Mouse (Mus musculus): ENCODE results near the gene Hamp2. TPM values are rescaled to one million over a fixed set of nuclear protein-coding genes. Genes with fewer than 3 reads are reported as not detected.
"Not testable (repeated sequence)": the region's sequence is repeated elsewhere in the genome, so short reads cannot be mapped to it uniquely, and the experiment has no call there.

Gene Hamp2
- polyA plus RNA-seq, 1 experiment = 2.2 TPM

DNA sequence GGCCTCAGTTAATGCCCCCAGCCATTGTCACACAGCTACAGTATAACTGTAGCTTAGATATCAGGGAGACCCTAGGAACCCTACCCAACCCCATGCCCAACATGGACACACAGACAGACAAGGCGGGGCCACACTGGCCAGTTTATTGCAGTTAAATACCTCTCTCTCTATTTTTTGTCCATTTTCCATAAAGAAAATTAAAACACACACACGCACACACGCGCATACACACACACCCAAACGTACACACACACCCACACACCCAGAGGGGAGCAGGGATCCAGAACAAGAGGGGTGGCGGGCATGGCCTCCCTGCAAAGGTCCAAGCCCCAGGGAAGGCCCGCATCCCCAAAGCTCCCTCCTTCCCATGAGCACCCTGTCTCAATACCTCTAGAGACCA is 21.4 kb upstream of the Hamp2 start:
- Histone ChIP-seq H3K27ac (ENCODE audit: control insufficient read depth, insufficient read depth, low read length) (no peak overlapping the region), H3K4me3 (ENCODE audit: control insufficient read depth, insufficient read depth, low read length) (no peak overlapping the region), H3K27me3 (ENCODE audit: control insufficient read depth, insufficient read depth, low read length) (no peaks in the 10 kb centered on the region), H3K4me1 (replicated peaks; ENCODE audit: control insufficient read depth, insufficient read depth, low read length) (no peaks in the 10 kb centered on the region; the same call in 1 of the 2 replicates), H3K36me3 (ENCODE audit: control insufficient read depth, insufficient read depth, low read length) (peaks cover 27% of the 10 kb centered on the region)
- 97% methylated on average over 7 of the region's 7 CpGs for WGBS
- no peak for TF ChIP-seq POLR2A (IDR thresholded peaks at IDR 0.05; ENCODE audit: control insufficient read depth, extremely low read depth, insufficient read depth, low read length, poor library complexity)
- no peak for DNase-seq

GRCm38 (mm10) chr7:30945466-30945865 is 21.0 kb upstream of the Hamp2 start:
- H3K27me3 ChIP-seq (ENCODE audit: control insufficient read depth, insufficient read depth, low read length); H3K27ac ChIP-seq (ENCODE audit: control insufficient read depth, insufficient read depth, low read length); DNase-seq; H3K4me1 ChIP-seq (replicated peaks; ENCODE audit: control insufficient read depth, insufficient read depth, low read length); H3K4me3 ChIP-seq (ENCODE audit: control insufficient read depth, insufficient read depth, low read length): not testable (repeated sequence)
- peaks cover 23% of the 10 kb centered on the region for H3K36me3 ChIP-seq (ENCODE audit: control insufficient read depth, insufficient read depth, low read length)
- 98% methylated on average over 7 of the region's 7 CpGs for WGBS

DNA sequence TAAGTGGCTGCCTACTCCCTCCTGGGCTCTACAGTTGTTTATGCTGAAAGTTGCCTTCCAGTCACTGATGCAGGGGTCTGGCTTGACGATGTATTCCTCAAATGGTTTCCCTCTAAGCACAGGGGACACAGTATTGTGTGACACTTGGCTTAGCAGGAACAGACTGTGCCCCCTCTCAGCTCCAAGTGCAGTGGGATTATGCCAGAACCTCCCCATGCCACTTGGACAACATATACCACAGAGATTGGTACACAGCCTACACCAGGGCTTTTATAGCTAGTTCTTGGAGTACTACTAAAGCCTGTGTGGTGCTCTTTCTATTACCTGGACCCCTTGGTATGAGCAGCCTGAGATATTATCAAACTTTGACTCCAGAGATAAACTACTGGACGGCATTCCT is 20.2 kb upstream of the Hamp2 start:
- not testable (repeated sequence) for H3K27ac ChIP-seq (ENCODE audit: control insufficient read depth, insufficient read depth, low read length); H3K4me3 ChIP-seq (ENCODE audit: control insufficient read depth, insufficient read depth, low read length); H3K27me3 ChIP-seq (ENCODE audit: control insufficient read depth, insufficient read depth, low read length); H3K4me1 ChIP-seq (replicated peaks; ENCODE audit: control insufficient read depth, insufficient read depth, low read length); DNase-seq
- peaks cover 16% of the 10 kb centered on the region for H3K36me3 ChIP-seq (ENCODE audit: control insufficient read depth, insufficient read depth, low read length)
- 86% methylated on average over 2 of the region's 2 CpGs for WGBS

DNA sequence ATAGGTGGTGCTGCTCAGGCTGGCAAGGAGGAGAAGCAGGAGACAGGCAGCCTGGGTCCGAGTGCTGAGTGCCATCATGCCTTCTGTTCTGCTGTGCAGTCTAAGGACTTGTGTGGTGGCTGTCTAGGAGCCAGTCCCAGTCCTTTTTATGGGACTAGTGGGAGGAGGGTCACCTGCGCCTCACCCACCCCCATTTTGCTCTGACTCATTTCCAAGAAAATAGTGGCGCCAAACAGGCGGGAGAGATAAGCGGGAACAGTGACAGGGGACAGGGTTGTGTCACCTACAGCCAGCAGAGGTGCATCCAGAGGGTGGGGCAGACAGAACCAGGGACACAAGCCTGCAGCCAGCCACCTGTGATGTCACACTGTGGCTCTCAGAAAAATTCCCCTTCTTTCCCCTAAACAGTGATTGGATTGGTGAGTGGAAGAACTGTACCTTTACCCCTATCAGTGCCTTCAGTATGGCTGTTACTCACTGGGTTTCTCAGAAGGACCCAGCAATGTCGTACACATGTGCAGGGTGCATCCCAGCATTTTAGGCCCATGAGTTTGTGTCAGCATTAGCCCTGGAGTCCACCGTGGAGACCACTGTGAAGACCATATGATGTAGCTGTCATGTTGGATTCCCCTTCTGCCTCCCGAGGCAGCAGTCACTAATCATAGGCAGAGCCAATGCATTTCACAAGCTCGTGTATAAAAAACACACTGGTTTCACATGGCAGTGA is 19.6 kb upstream of the Hamp2 start, which contains the start of gene Hamp:
Gene Hamp, minus strand, starts transcription at position 124 of the 727 bp plus-strand sequence.
- no peak for DNase-seq
- Histone ChIP-seq H3K27me3 (ENCODE audit: control insufficient read depth, insufficient read depth, low read length) (no peaks in the 10 kb centered on the region), H3K4me3 (ENCODE audit: control insufficient read depth, insufficient read depth, low read length) (no peak within 1 kb of the TSS), H3K36me3 (ENCODE audit: control insufficient read depth, insufficient read depth, low read length) (peaks cover 10% of the 10 kb centered on the region), H3K27ac (ENCODE audit: control insufficient read depth, insufficient read depth, low read length) (no peak within 1 kb of the TSS), H3K4me1 (replicated peaks; ENCODE audit: control insufficient read depth, insufficient read depth, low read length) (peaks cover 2% of the 10 kb centered on the region)
- WGBS = 86% methylated on average over 9 of the region's 9 CpGs
- no peak for TF ChIP-seq CTCF (IDR thresholded peaks at IDR 0.05; ENCODE audit: borderline replicate concordance, control insufficient read depth, extremely low read depth, insufficient read depth, low read length, poor library complexity)
- no peak for TF ChIP-seq POLR2A (IDR thresholded peaks at IDR 0.05; ENCODE audit: control insufficient read depth, extremely low read depth, insufficient read depth, low read length, poor library complexity)

DNA sequence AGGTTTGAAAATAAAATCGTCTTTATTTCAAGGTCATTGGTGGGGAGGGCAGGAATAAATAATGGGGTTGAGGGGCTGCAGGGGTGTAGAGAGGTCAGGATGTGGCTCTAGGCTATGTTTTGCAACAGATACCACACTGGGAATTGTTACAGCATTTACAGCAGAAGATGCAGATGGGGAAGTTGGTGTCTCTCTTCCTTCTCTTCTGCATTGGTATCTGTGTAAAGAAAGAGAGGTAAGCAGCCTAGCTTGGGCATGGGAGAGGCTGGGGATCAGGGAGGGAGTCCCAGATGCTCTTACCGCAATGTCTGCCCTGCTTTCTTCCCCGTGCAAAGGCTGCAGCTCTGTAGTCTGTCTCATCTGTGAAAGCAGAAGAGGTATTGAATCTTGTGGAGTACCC is 17.9 kb upstream of the Hamp2 start:
- H3K27me3 ChIP-seq (ENCODE audit: control insufficient read depth, insufficient read depth, low read length); H3K4me1 ChIP-seq (replicated peaks; ENCODE audit: control insufficient read depth, insufficient read depth, low read length); H3K4me3 ChIP-seq (ENCODE audit: control insufficient read depth, insufficient read depth, low read length); H3K27ac ChIP-seq (ENCODE audit: control insufficient read depth, insufficient read depth, low read length); DNase-seq; H3K36me3 ChIP-seq (ENCODE audit: control insufficient read depth, insufficient read depth, low read length): not testable (repeated sequence)
- 18% methylated on average over 3 of the region's 3 CpGs for WGBS

DNA sequence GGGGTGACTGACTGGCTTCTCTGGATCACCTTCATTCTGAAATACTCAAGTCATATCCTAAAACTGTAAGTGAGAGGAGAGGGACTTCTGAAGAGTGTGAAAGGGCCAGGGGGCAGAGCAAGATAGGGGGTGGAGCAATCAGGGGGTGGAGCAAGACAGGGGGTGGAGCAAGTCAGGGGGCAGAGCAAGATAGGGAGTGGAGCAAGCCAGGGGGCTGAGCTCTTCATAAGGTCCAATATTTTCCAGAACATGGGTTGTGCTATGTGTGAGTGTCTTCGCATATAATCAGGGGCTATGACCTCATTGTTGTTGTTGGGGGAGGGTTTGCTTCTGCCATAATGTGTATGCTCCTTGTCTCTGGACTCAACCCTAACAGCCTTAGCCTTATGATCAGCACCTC is 15.6 kb upstream of the Hamp2 start:
- DNase-seq; H3K36me3 ChIP-seq (ENCODE audit: control insufficient read depth, insufficient read depth, low read length); H3K4me3 ChIP-seq (ENCODE audit: control insufficient read depth, insufficient read depth, low read length); H3K27ac ChIP-seq (ENCODE audit: control insufficient read depth, insufficient read depth, low read length); H3K27me3 ChIP-seq (ENCODE audit: control insufficient read depth, insufficient read depth, low read length); H3K4me1 ChIP-seq (replicated peaks; ENCODE audit: control insufficient read depth, insufficient read depth, low read length): not testable (repeated sequence)
- 81% methylated on average over 1 of the region's 1 CpGs for WGBS

DNA sequence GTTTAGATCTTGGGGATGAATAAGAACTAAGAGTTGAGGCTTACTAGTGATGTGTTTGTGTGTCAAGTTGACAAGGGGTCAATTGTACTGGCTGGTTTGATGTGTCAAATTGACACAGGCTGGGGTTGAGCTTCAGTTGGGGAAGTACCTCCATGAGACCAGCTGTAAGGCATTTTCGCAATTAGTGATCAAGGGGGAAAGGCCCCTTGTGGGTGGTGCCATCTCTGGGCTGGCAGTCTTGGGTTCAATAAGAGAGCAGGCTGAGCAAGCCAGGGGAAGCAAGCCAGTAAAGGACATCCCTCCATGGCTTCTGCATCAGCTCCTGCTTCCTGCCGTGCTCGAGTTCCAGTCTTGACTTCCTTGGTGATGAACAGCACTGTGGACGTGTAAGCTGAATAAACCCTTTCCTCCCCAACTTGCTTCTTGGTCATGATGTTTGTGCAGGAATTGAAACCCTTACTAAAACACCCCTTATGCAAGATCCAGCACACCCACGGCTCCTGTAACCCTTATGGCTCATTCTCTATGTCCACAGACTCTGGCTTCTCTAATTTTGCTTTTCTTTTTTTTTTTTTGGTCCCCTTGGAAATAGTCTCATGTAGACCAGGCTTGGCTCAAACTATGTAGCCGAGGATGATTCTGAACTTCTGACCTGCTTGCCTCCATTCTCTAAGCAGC is 11.1 kb upstream of the Hamp2 start:
- not testable (repeated sequence) for DNase-seq; H3K27ac ChIP-seq (ENCODE audit: control insufficient read depth, insufficient read depth, low read length); H3K4me1 ChIP-seq (replicated peaks; ENCODE audit: control insufficient read depth, insufficient read depth, low read length); H3K27me3 ChIP-seq (ENCODE audit: control insufficient read depth, insufficient read depth, low read length); H3K36me3 ChIP-seq (ENCODE audit: control insufficient read depth, insufficient read depth, low read length); H3K4me3 ChIP-seq (ENCODE audit: control insufficient read depth, insufficient read depth, low read length)
- 73% methylated on average over 6 of the region's 6 CpGs for WGBS
